Mouse (Mus musculus): ENCODE measurements around the gene Olfr1191-ps1. TPM values are rescaled to one million over a fixed set of nuclear protein-coding genes. Genes with fewer than 3 reads are reported as not detected.
"Not testable (repeated sequence)": the region's sequence is repeated elsewhere in the genome, so short reads cannot be mapped to it uniquely, and the experiment has no call there.

The Olfr1191-ps1 gene
- polyA plus RNA-seq (2015; fragmentation: Nextera tagmentation; extraction: Ambion mirVana) = not detected in 2 replicates

- H3K4me1 ChIP-seq (ENCODE audit: control insufficient read depth, insufficient read depth, low read depth, low read length); H3K36me3 ChIP-seq (ENCODE audit: control insufficient read depth, insufficient read depth, low read length); ATAC-seq; H3K4me3 ChIP-seq (ENCODE audit: low read length); H3K4me2 ChIP-seq (ENCODE audit: low read length); H3K9me3 ChIP-seq (ENCODE audit: control insufficient read depth, low read length); H3K27ac ChIP-seq (ENCODE audit: low read depth, low read length); H3K9ac ChIP-seq (ENCODE audit: low read depth, low read length); H3K27me3 ChIP-seq (replicated peaks; ENCODE audit: control insufficient read depth, insufficient read depth, low read length): not testable (repeated sequence)
- WGBS = 95% methylated on average over 1 of the region's 1 CpGs
Measured at GRCm38 (mm10) chr2:88640242-88640641, at the start of gene Olfr1191-ps1. Gene Olfr1191-ps1 (plus strand): TSS chr2:88640542.

GRCm38 (mm10) chr2:88648209-88648608 lies 7.9 kb downstream of the Olfr1191-ps1 start, which contains the start of gene Olfr1192-ps1:
Gene Olfr1192-ps1 (plus strand): TSS chr2:88648509.
- no peaks in the 10 kb centered on the region for H3K36me3 ChIP-seq (ENCODE audit: control insufficient read depth, insufficient read depth, low read length)
- 30% methylated on average over 1 of the region's 1 CpGs for WGBS
- no peak within 1 kb of the TSS for H3K9ac ChIP-seq (ENCODE audit: low read depth, low read length)
- no peak for ATAC-seq
- no peak within 1 kb of the TSS for H3K27ac ChIP-seq (ENCODE audit: low read depth, low read length)
- H3K4me3 ChIP-seq (ENCODE audit: low read length) = no peak within 1 kb of the TSS
- no peaks in the 10 kb centered on the region for H3K27me3 ChIP-seq (replicated peaks; ENCODE audit: control insufficient read depth, insufficient read depth, low read length)
- no peak within 1 kb of the TSS for H3K4me2 ChIP-seq (ENCODE audit: low read length)
- H3K9me3 ChIP-seq (ENCODE audit: control insufficient read depth, low read length) = no peaks in the 10 kb centered on the region
- H3K4me1 ChIP-seq (ENCODE audit: control insufficient read depth, insufficient read depth, low read depth, low read length) = no peaks in the 10 kb centered on the region

- H3K36me3 ChIP-seq (ENCODE audit: control insufficient read depth, insufficient read depth, low read length); H3K4me1 ChIP-seq (ENCODE audit: control insufficient read depth, insufficient read depth, low read depth, low read length); H3K4me2 ChIP-seq (ENCODE audit: low read length); H3K9me3 ChIP-seq (ENCODE audit: control insufficient read depth, low read length); H3K9ac ChIP-seq (ENCODE audit: low read depth, low read length); H3K27ac ChIP-seq (ENCODE audit: low read depth, low read length); ATAC-seq; H3K27me3 ChIP-seq (replicated peaks; ENCODE audit: control insufficient read depth, insufficient read depth, low read length); H3K4me3 ChIP-seq (ENCODE audit: low read length): not testable (repeated sequence)
Measured at GRCm38 (mm10) chr2:88675328-88675727, 35.0 kb downstream of the Olfr1191-ps1 start, which contains the start of gene Olfr1193. Gene Olfr1193 (plus strand): TSS chr2:88675628.

GRCm38 (mm10) chr2:88689087-88689486 lies 48.7 kb downstream of the Olfr1191-ps1 start, which contains the start of gene Olfr1195:
Gene Olfr1195 (minus strand): TSS chr2:88689187.
- H3K9ac ChIP-seq (ENCODE audit: low read depth, low read length) = no peak within 1 kb of the TSS
- H3K9me3 ChIP-seq (ENCODE audit: control insufficient read depth, low read length) = no peaks in the 10 kb centered on the region
- no peaks in the 10 kb centered on the region for H3K4me1 ChIP-seq (ENCODE audit: control insufficient read depth, insufficient read depth, low read depth, low read length)
- H3K27ac ChIP-seq (ENCODE audit: low read depth, low read length) = no peak within 1 kb of the TSS
- no peak within 1 kb of the TSS for H3K4me3 ChIP-seq (ENCODE audit: low read length)
- H3K27me3 ChIP-seq (replicated peaks; ENCODE audit: control insufficient read depth, insufficient read depth, low read length) = no peaks in the 10 kb centered on the region
- no peaks in the 10 kb centered on the region for H3K36me3 ChIP-seq (ENCODE audit: control insufficient read depth, insufficient read depth, low read length)
- H3K4me2 ChIP-seq (ENCODE audit: low read length) = no peak within 1 kb of the TSS
- ATAC-seq = no peak

Other genes starting within 250 kb of the Olfr1191-ps1 start
- not detected in 2 replicates for gene Olfr1179, start 234.1 kb upstream of the Olfr1191-ps1 start, polyA plus RNA-seq (2015; fragmentation: Nextera tagmentation; extraction: Ambion mirVana)
- not detected in 2 replicates for gene Olfr1180, start 221.4 kb upstream of the Olfr1191-ps1 start, polyA plus RNA-seq (2015; fragmentation: Nextera tagmentation; extraction: Ambion mirVana)
- not detected in 2 replicates for gene Olfr1181, start 214.4 kb upstream of the Olfr1191-ps1 start, polyA plus RNA-seq (2015; fragmentation: Nextera tagmentation; extraction: Ambion mirVana)
- gene Gm13757, start 191.4 kb upstream of the Olfr1191-ps1 start, polyA plus RNA-seq (2015; fragmentation: Nextera tagmentation; extraction: Ambion mirVana) = not detected in 2 replicates
- not detected in 2 replicates for gene Olfr1183, start 185.7 kb upstream of the Olfr1191-ps1 start, polyA plus RNA-seq (2015; fragmentation: Nextera tagmentation; extraction: Ambion mirVana)
- gene Olfr1184, start 156.9 kb upstream of the Olfr1191-ps1 start, polyA plus RNA-seq (2015; fragmentation: Nextera tagmentation; extraction: Ambion mirVana) = not detected in 2 replicates
- gene Olfr1185-ps1, start 147.2 kb upstream of the Olfr1191-ps1 start, polyA plus RNA-seq (2015; fragmentation: Nextera tagmentation; extraction: Ambion mirVana) = not detected in 2 replicates
- gene Olfr1186, start 122.0 kb upstream of the Olfr1191-ps1 start, polyA plus RNA-seq (2015; fragmentation: Nextera tagmentation; extraction: Ambion mirVana) = not detected in 2 replicates
- gene Olfr1188, start 83.6 kb upstream of the Olfr1191-ps1 start, polyA plus RNA-seq (2015; fragmentation: Nextera tagmentation; extraction: Ambion mirVana) = not detected in 2 replicates
- gene Olfr1189, start 54.1 kb upstream of the Olfr1191-ps1 start, polyA plus RNA-seq (2015; fragmentation: Nextera tagmentation; extraction: Ambion mirVana) = not detected in 2 replicates
- gene Olfr1192-ps1, start 8.0 kb downstream of the Olfr1191-ps1 start, polyA plus RNA-seq (2015; fragmentation: Nextera tagmentation; extraction: Ambion mirVana) = not detected in 2 replicates
- not detected in 2 replicates for gene Olfr1193, start 35.1 kb downstream of the Olfr1191-ps1 start, polyA plus RNA-seq (2015; fragmentation: Nextera tagmentation; extraction: Ambion mirVana)
- not detected in 2 replicates for gene Olfr1195, start 48.6 kb downstream of the Olfr1191-ps1 start, polyA plus RNA-seq (2015; fragmentation: Nextera tagmentation; extraction: Ambion mirVana)
- not detected in 2 replicates for gene Olfr1196, start 64.1 kb downstream of the Olfr1191-ps1 start, polyA plus RNA-seq (2015; fragmentation: Nextera tagmentation; extraction: Ambion mirVana)
- gene Olfr1197, start 91.8 kb downstream of the Olfr1191-ps1 start, polyA plus RNA-seq (2015; fragmentation: Nextera tagmentation; extraction: Ambion mirVana) = not detected in 2 replicates
- not detected in 2 replicates for gene Olfr1198, start 110.8 kb downstream of the Olfr1191-ps1 start, polyA plus RNA-seq (2015; fragmentation: Nextera tagmentation; extraction: Ambion mirVana)
- not detected in 2 replicates for gene Olfr1199, start 119.9 kb downstream of the Olfr1191-ps1 start, polyA plus RNA-seq (2015; fragmentation: Nextera tagmentation; extraction: Ambion mirVana)
- not detected in 2 replicates for gene Olfr1200, start 129.9 kb downstream of the Olfr1191-ps1 start, polyA plus RNA-seq (2015; fragmentation: Nextera tagmentation; extraction: Ambion mirVana)
- not detected in 2 replicates for gene Olfr1201, start 152.5 kb downstream of the Olfr1191-ps1 start, polyA plus RNA-seq (2015; fragmentation: Nextera tagmentation; extraction: Ambion mirVana)
- not detected in 2 replicates for gene Olfr1202, start 174.0 kb downstream of the Olfr1191-ps1 start, polyA plus RNA-seq (2015; fragmentation: Nextera tagmentation; extraction: Ambion mirVana)
- not detected in 2 replicates for gene Olfr1205, start 189.2 kb downstream of the Olfr1191-ps1 start, polyA plus RNA-seq (2015; fragmentation: Nextera tagmentation; extraction: Ambion mirVana)
- not detected in 2 replicates for gene Olfr1204, start 208.8 kb downstream of the Olfr1191-ps1 start, polyA plus RNA-seq (2015; fragmentation: Nextera tagmentation; extraction: Ambion mirVana)
- not detected in 2 replicates for gene Olfr1206, start 222.7 kb downstream of the Olfr1191-ps1 start, polyA plus RNA-seq (2015; fragmentation: Nextera tagmentation; extraction: Ambion mirVana)

Measured in hindbrain, embryonic 16.5 days (tissue).